Mouse (Mus musculus): Measurements from ENCODE around the gene Lemd2.
"Not testable (repeated sequence)": the region's sequence is repeated elsewhere in the genome, so short reads cannot be mapped to it uniquely, and the experiment has no call there.

Gene Lemd2

GRCm38 (mm10) chr17:27204075-27204909 is at the start of gene Lemd2:
Lemd2 (minus strand) TSS chr17:27204469.
- DNase-seq = peak; percentile 97

- no peak for DNase-seq
Measured at GRCm38 (mm10) chr17:27251150-27251549, 46.9 kb upstream of the Lemd2 start.

GRCm38 (mm10) chr17:27250461-27250860 is 46.2 kb upstream of the Lemd2 start:
- no peak for DNase-seq

- DNase-seq = no peak
Measured at GRCm38 (mm10) chr17:27249073-27249472, 44.8 kb upstream of the Lemd2 start.

GRCm38 (mm10) chr17:27247680-27248386 is 43.6 kb upstream of the Lemd2 start:
- DNase-seq = no peak

GRCm38 (mm10) chr17:27245851-27246381 is 41.6 kb upstream of the Lemd2 start:
- no peak for DNase-seq

GRCm38 (mm10) chr17:27244912-27245311 is 40.6 kb upstream of the Lemd2 start:
- DNase-seq = no peak

- no peak for DNase-seq
Measured at GRCm38 (mm10) chr17:27242194-27243189, 38.2 kb upstream of the Lemd2 start.

- DNase-seq = no peak
Measured at GRCm38 (mm10) chr17:27240556-27241457, 36.5 kb upstream of the Lemd2 start.

- no peak for DNase-seq
Measured at GRCm38 (mm10) chr17:27239941-27240340, 35.7 kb upstream of the Lemd2 start.

- no peak for DNase-seq
Measured at GRCm38 (mm10) chr17:27238637-27239036, 34.4 kb upstream of the Lemd2 start.

GRCm38 (mm10) chr17:27237731-27238130 is 33.5 kb upstream of the Lemd2 start:
- DNase-seq = no peak

- DNase-seq = no peak
Measured at GRCm38 (mm10) chr17:27233298-27233697, 29.0 kb upstream of the Lemd2 start.

GRCm38 (mm10) chr17:27232176-27232575 is 27.9 kb upstream of the Lemd2 start:
- DNase-seq = no peak

GRCm38 (mm10) chr17:27231586-27231985 is 27.3 kb upstream of the Lemd2 start:
- not testable (repeated sequence) for DNase-seq

GRCm38 (mm10) chr17:27231146-27231503 is 26.9 kb upstream of the Lemd2 start:
- DNase-seq = no peak

- DNase-seq = no peak
Measured at GRCm38 (mm10) chr17:27230455-27231145, 26.3 kb upstream of the Lemd2 start.

GRCm38 (mm10) chr17:27229710-27230454 is 25.6 kb upstream of the Lemd2 start:
- no peak for DNase-seq

GRCm38 (mm10) chr17:27228216-27228915 is 24.1 kb upstream of the Lemd2 start:
- peak; percentile 70 for DNase-seq

GRCm38 (mm10) chr17:27227258-27227657 is 23.0 kb upstream of the Lemd2 start:
- no peak for DNase-seq

All from thymus, postnatal 25 days (tissue).